Mouse (Mus musculus) effector memory CD4-positive, alpha-beta T cell, adult 7 months (primary cell): ENCODE data around the gene Slbp. TPM values are rescaled to one million over a fixed set of nuclear protein-coding genes. Genes with fewer than 3 reads are reported as not detected.

Experiments used
- polyA plus RNA-seq: library from polyadenylated mRNA; unstranded; fragments of 100-300 nt; shearing (Covaris generic); gene quantifications from one replicate; pipeline ENCODE4 v1.2.1, GENCODE M21; 2017

The Slbp gene
- 210 TPM for polyA plus RNA-seq

DNA sequence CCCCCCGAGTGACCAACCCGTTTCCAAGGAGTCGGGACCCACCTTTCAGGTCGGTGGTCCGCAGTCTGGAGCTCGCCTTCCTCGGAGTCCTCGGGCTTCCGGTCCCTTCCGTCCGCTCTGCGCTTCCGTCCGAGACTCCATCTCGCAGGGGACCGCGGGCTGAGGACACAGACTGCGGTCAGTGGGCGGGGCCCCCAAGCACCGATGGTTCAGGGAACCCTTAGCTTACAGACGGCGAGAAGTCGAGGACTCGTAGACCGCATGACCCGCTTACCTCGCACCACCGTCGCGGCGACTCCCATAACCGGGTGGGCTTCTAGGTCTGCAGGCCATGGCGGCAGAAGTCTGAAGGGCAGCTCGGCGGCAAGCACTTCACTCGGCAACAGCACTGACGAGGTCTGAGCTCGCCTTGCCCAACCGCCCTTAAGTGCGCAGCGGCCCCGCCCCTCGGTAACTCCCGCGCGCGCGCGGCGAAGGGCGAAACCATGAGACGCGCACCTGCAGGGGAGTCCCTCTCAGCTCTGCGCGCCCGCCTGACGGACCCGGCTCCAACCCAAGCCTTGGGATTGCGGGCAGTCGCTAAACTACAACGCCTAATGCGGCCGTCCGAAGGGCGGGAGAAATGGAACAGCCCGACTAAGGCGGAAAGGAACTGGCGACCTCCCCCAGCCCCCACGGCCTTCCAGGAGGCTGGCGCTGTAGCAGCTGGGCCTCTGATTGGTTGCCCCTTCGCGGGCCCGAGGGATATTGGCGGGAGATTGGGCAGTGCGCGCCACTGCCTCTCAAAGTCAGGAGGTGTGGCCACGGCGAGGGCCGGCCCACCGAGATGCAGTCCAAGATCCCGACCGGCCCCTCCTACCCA lies at the start of gene Slbp:
Gene Slbp (minus strand): TSS at position 654 of the 862 bp plus-strand sequence.

GRCm38 (mm10) chr5:33657787-33658663 lies 5.7 kb upstream of the Slbp start, which contains the start of the genes Tacc3 and Tmem129:
Gene Tacc3 (plus strand): TSS chr5:33658128.
Gene Tmem129 (minus strand): TSS chr5:33658416.

DNA sequence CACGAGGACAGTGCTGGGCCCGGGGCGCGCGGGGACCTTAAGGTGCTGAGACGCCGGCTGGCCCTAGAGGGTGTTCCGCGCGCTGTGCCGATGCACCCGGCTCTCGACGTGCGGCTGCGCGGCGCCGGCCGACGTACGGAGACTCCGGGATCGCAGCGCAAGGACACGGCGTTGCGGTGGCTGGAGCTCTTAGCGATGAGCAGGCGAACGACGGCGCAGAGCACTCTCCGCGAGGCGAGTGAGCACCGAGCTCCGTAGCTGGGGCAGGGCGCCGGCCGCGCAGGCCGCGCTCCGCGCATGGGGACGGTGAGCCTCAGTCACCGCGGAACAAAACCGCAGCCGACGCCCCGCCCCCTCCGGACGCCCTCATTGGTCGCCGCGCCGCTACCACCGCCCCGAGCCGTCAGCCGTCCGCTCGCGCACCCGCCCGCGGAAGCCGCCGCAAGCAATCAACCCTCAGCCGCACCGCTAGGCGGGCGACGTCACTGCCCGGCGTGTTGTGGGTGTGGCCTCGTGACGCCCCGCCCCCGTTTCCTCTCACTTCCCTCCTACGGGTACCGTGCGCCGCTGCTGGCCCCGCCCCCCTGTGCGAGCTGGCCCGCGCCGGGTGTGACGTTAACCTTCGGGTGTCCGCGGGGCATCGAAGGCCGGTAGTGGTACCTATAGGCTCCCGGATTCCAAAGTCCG lies 22.9 kb downstream of the Slbp start, which contains the start of the genes Fam53a and Gm9903:
Gene Fam53a (minus strand): TSS at position 335 of the 687 bp plus-strand sequence.
Gene Gm9903 (plus strand): TSS at position 625 of the 687 bp plus-strand sequence.

Other genes starting within 250 kb of the Slbp start
- not detected for gene Nkx1-1, start 218.6 kb downstream of the Slbp start, polyA plus RNA-seq
- gene Fam53a, start 22.9 kb downstream of the Slbp start, polyA plus RNA-seq, result 44.6 TPM
- gene Gm9903, start 22.6 kb downstream of the Slbp start, polyA plus RNA-seq, result not detected
- 11.7 TPM for gene Tacc3, start 5.6 kb upstream of the Slbp start, polyA plus RNA-seq
- gene Tmem129, start 5.8 kb upstream of the Slbp start, polyA plus RNA-seq, result 10.1 TPM
- 0.40 TPM for gene Fgfr3, start 69.1 kb upstream of the Slbp start, polyA plus RNA-seq
- gene Letm1, start 130.2 kb upstream of the Slbp start, polyA plus RNA-seq, result 105 TPM
- gene Nsd2, start 168.2 kb upstream of the Slbp start, polyA plus RNA-seq, result 28.5 TPM